Mouse (Mus musculus) liver, postnatal 0 days (tissue): ENCODE measurements at regions not wholly inside any gene's neighbourhood (a gene's known extent, or its start where the extent isn't known, plus 50 kb on each side); places are given as distances from the start of the nearest gene placed in this dataset.

Source experiments
- CTCF ChIP-seq: sonication (generic); IDR thresholded peaks from 2 replicates; pipeline ENCODE4 v1.5.1; 2016; ENCODE audit warnings: antibody characterized with exemption, low read depth
- EP300 ChIP-seq: IDR thresholded peaks from 2 replicates; pipeline ENCODE4 v1.6.1; 2016; ENCODE audit warnings: antibody characterized with exemption, low read depth, mild to moderate bottlenecking

DNA sequence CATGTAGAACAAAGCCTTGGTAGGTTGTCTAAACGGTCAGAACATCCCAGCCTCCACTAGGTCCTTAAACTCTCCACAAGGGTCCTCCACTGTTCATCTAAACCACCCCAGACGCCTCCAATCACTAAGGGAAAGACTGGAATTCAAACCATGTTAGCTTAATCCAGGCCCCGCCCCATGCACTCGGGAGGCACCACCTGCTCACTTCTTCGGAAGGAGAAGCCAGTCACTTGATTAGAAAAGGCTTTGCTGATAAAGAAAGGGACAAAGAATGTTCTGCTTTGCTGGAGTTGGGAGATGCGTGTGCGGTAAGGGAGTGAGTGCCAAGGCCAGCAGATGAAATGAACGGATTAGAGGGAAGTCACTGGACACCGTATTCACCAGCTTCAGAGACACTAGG is 54.5 kb upstream of the Armc2 start:
- TF ChIP-seq CTCF (no peak), EP300 (0 out of 2 replicates have a peak, but pooled peaks have one; percentile 13)
